Comparison of ENCODE assay signal across 7 mouse cellular contexts in genomic region chr9:20384532-20385342, GRCm38 (mm10). TPM values are rescaled to one million over a fixed set of nuclear protein-coding genes. Genes with fewer than 3 reads are reported as not detected.
DNase-seq lines count a peak whose midpoint lies in the region; ATAC-seq lines count a peak whose summit lies in the region.

Gene Zfp560 (minus strand): TSS chr9:20385177.

- peak within 1 kb of the TSS; percentile 80 for H3K9ac ChIP-seq in intestine, embryonic 16.5 days (ENCODE audit: low read depth, low read length)
- peak within 1 kb of the TSS; percentile 71 for H3K9ac ChIP-seq in midbrain, embryonic 11.5 days (ENCODE audit: low read length)

- no peaks in the 10 kb centered on the region for H3K9me3 ChIP-seq in intestine, embryonic 16.5 days (ENCODE audit: control insufficient read depth, low read length)
- peaks cover 2% of the 10 kb centered on the region; the same call in 1 of the 2 replicates for H3K9me3 ChIP-seq in midbrain, embryonic 11.5 days (ENCODE audit: control insufficient read depth, low read length)

- DNase-seq in adrenal gland, adult 8-10 months, result peak; percentile 74
- DNase-seq in embryo, embryonic 9.5 days (ENCODE audit: extremely low spot score), result peak; percentile 94
- DNase-seq in gastrocnemius, postnatal 4 days (ENCODE audit: low spot score in 2 of 2), result peak; percentile 80 to 90
- peak; percentile 88 to 91 for DNase-seq in left cerebral cortex, postnatal 36 days (ENCODE audit: low spot score in 2 of 2)
- DNase-seq in midbrain, embryonic 11.5 days (ENCODE audit: low spot score, missing footprints), result peak; percentile 100
- DNase-seq in skeletal muscle tissue, adult 2 months (ENCODE audit: low read depth, low spot score), result peak; percentile 84

- WGBS in intestine, embryonic 16.5 days, result 2% methylated on average over 40 of the region's 40 CpGs
- 3% methylated on average over 40 of the region's 40 CpGs for WGBS in midbrain, embryonic 11.5 days

- H3K36me3 ChIP-seq in intestine, embryonic 16.5 days (ENCODE audit: control insufficient read depth, insufficient read depth, low read length), result no peaks in the 10 kb centered on the region
- no peaks in the 10 kb centered on the region for H3K36me3 ChIP-seq in midbrain, embryonic 11.5 days (ENCODE audit: control insufficient read depth, insufficient read depth, low read length)

- intact Hi-C loops in left cerebral cortex, postnatal 36 days (cut with DNase I), result no loop called here

- ATAC-seq in intestine, embryonic 16.5 days, result peak; percentile 100
- peak; percentile 100 for ATAC-seq in midbrain, embryonic 11.5 days (ENCODE audit: low FRiP score)

- peak within 1 kb of the TSS; percentile 89 for H3K4me2 ChIP-seq in intestine, embryonic 16.5 days (ENCODE audit: low read depth, low read length)
- peak within 1 kb of the TSS; percentile 65 for H3K4me2 ChIP-seq in midbrain, embryonic 11.5 days

- H3K27ac ChIP-seq in intestine, embryonic 16.5 days (ENCODE audit: low read length), result peak within 1 kb of the TSS; percentile 10; the same call in 1 of the 2 replicates
- H3K27ac ChIP-seq in midbrain, embryonic 11.5 days (ENCODE audit: low read depth, low read length), result no peak within 1 kb of the TSS

- H3K27me3 ChIP-seq in intestine, embryonic 16.5 days (replicated peaks; ENCODE audit: control insufficient read depth, insufficient read depth, low read length), result no peaks in the 10 kb centered on the region
- no peaks in the 10 kb centered on the region for H3K27me3 ChIP-seq in midbrain, embryonic 11.5 days (ENCODE audit: control insufficient read depth, insufficient read depth, low read length)

- peaks cover 4% of the 10 kb centered on the region; the same call in 1 of the 2 replicates for H3K4me1 ChIP-seq in intestine, embryonic 16.5 days (ENCODE audit: control insufficient read depth, insufficient read depth, low read length)
- peaks cover 4% of the 10 kb centered on the region; the same call in 1 of the 2 replicates for H3K4me1 ChIP-seq in midbrain, embryonic 11.5 days (ENCODE audit: control insufficient read depth, insufficient read depth, low read length)

- peak within 1 kb of the TSS; percentile 57 for H3K4me3 ChIP-seq in intestine, embryonic 16.5 days (ENCODE audit: low read length)
- peak within 1 kb of the TSS; percentile 53 for H3K4me3 ChIP-seq in midbrain, embryonic 11.5 days (ENCODE audit: low read depth, low read length)

RNA-seq across cellular contexts. Expression of gene Zfp560, which starts in this region (rescaled TPM):
- 10 to 100 TPM in 2 of 4 experiments, 1 to 10 TPM in 2; 7.7 to 11.3 (median 9.4) TPM for total RNA-seq in adrenal gland, adult 8-10 months (2022)
- 10 to 100 TPM in 1 of 2 experiments, 1 to 10 TPM in 1; 9.5 to 14.1 TPM for total RNA-seq in gastrocnemius, postnatal 4 days (2021)
- polyA plus RNA-seq in intestine, embryonic 16.5 days (2015; fragmentation: Nextera tagmentation; extraction: Ambion mirVana), result 22.8 and 25.9 TPM in 2 replicates
- 10 to 100 TPM in 1 of 2 experiments, 1 to 10 TPM in 1; 9.2 to 10.0 TPM for total RNA-seq in left cerebral cortex, postnatal 36 days (2021)
- 35.6 and 38.2 TPM in 2 replicates for polyA plus RNA-seq in midbrain, embryonic 11.5 days (2014; fragmentation: Nextera tagmentation; extraction: Ambion mirVana)
